Mouse (Mus musculus) small intestine, adult 2 months (tissue): ENCODE measurements around the gene Psmb1.

ENCODE experiments used
- CTCF ChIP-seq: fragments of 200-500 bp; IDR thresholded peaks from 2 replicates; pipeline ENCODE4 v1.5.1; 2012; ENCODE audit warnings: low read depth, mild to moderate bottlenecking, control low read depth, inconsistent platforms, low read length, moderate library complexity, mixed read lengths; ENCODE audit not compliant: insufficient replicate concordance, insufficient read length; ENCODE audit errors: extremely low read depth
- POLR2A ChIP-seq: fragments of 200-500 bp; IDR thresholded peaks from 2 replicates; pipeline ENCODE4 v1.6.1; 2012; ENCODE audit warnings: low read depth, mild to moderate bottlenecking, control low read depth, inconsistent platforms, low read length, moderate library complexity

DNA sequence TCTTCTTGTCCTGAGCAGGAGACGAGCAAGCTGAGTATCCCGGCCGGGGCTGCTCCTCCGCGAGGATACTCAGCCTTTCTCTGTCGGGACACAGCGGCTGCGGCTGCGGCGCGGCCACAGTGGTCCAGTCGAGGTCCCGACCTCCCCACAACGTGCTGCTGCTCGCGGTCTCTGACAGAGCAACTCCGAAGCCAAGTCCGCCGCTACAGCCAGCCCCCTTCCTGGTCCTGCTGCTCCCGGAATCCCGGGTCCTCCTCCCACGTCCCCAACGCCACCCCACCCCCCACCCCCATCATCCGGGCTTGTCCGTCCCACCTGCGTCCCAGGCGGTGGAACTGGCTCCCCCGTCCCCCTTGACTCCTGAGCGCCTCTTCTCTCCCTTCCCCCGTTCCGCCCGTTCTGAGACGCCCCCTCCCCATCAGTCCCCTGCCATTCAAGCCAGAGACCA lies 36.9 kb upstream of the Psmb1 start:
- TF ChIP-seq CTCF (no peak), POLR2A (no peak)
